Mouse (Mus musculus) liver, adult 2 months (tissue): ENCODE results near the gene Vegfc. TPM values are rescaled to one million over a fixed set of nuclear protein-coding genes. Genes with fewer than 3 reads are reported as not detected.

Source experiments
- DNase-seq: peaks from one replicate; pipeline ENCODE4 v3.0.0-alpha.2; 2011; ENCODE audit warnings: low read depth, low spot score; ENCODE audit errors: extremely low read depth
- H3K27ac ChIP-seq: fragments of 200-500 bp; replicated peaks from 2 replicates; pipeline ENCODE4 v1.5.1; 2012; ENCODE audit warnings: low read depth, mild to moderate bottlenecking, control low read depth, inconsistent platforms, low read length; ENCODE audit not compliant: insufficient read depth
- H3K27me3 ChIP-seq: fragments of 200-500 bp; 2 replicates; pipeline ENCODE4 v1.6.1; 2012; ENCODE audit warnings: mild to moderate bottlenecking, moderate library complexity, low read length, inconsistent platforms; ENCODE audit not compliant: control insufficient read depth, insufficient read depth
- H3K36me3 ChIP-seq: fragments of 200-500 bp; 2 replicates; pipeline ENCODE4 v1.6.1; 2012; ENCODE audit warnings: low read length, inconsistent platforms; ENCODE audit not compliant: control insufficient read depth, insufficient read depth
- H3K4me1 ChIP-seq: fragments of 200-500 bp; 2 replicates; pipeline ENCODE4 v1.6.1; 2011; ENCODE audit warnings: low read length; ENCODE audit not compliant: control insufficient read depth, insufficient read depth
- H3K4me3 ChIP-seq: fragments of 200-500 bp; 2 replicates; pipeline ENCODE4 v1.5.1; 2011; ENCODE audit warnings: low read depth, mild to moderate bottlenecking, control low read depth, low read length, moderate library complexity; ENCODE audit not compliant: insufficient read depth
- H3K79me2 ChIP-seq: fragments of 200-500 bp; 2 replicates; pipeline ENCODE4 v1.6.1; 2012; ENCODE audit warnings: inconsistent platforms, mild to moderate bottlenecking, low read length, moderate library complexity; ENCODE audit not compliant: control insufficient read depth, insufficient read depth
- H3K9ac ChIP-seq: fragments of 200-500 bp; 2 replicates; pipeline ENCODE4 v1.6.1; 2012; ENCODE audit warnings: low read depth, mild to moderate bottlenecking, control low read depth, inconsistent platforms, low read length
- CTCF ChIP-seq: fragments of 200-500 bp; IDR thresholded peaks from 2 replicates; pipeline ENCODE4 v1.5.1; 2011; ENCODE audit warnings: low read depth, low read length, control low read depth
- POLR2A ChIP-seq: fragments of 200-500 bp; IDR thresholded peaks from 2 replicates; pipeline ENCODE4 v1.6.1; 2011; ENCODE audit warnings: low read length, control low read depth; ENCODE audit not compliant: insufficient read depth; ENCODE audit errors: extremely low read depth
- WGBS: fragments of 180-500 bp; shearing (Covaris S2); methylation state at CpG from one replicate; pipeline ENCODE4 v1.1.7; 2018; 5-methylcytosine and 5-hydroxymethylcytosine counted together
- polyA plus RNA-seq: library from polyadenylated mRNA; depleted of rRNA; stranded (reverse); fragments of >200 nt; gene quantifications from 2 replicates; pipeline ENCODE4 v1.2.3, GENCODE M21; 2012
- total RNA-seq: library from RNA; depleted of rRNA; stranded (reverse); fragments of >200 nt; gene quantifications from 2 replicates; pipeline ENCODE4 v1.2.3, GENCODE M21; 2014

Vegfc gene
- total and polyA plus RNA-seq, 2 experiments: 1.1 to 2.5 TPM

DNA sequence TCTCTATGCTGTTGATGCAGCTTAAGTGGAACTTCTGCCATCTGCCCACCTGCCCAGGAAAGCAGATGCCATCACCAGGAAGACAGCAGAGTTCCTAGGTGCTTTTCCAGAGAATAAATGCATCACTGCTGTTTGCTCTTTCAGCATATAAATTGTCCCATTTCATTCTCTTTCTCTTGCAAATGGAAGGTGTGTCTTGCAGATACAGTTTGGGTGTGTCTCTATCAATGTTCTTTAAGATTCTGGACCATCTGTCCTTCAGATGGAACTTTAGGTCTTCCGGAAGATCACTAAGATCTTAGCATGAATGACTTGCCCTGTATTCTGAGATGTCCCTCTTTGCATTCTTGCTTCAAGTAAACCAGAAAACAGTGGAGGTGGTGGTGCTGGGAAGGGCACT is 1.1 kb upstream of the Vegfc start:
- WGBS: 83% methylated on average over 1 of the region's 1 CpGs
- no peaks in the 10 kb centered on the region; the same call in 1 of the 2 replicates for H3K79me2 ChIP-seq
- peaks cover 7% of the 10 kb centered on the region for H3K4me1 ChIP-seq
- H3K4me3 ChIP-seq: no peak overlapping the region
- no peaks in the 10 kb centered on the region for H3K36me3 ChIP-seq
- no peak overlapping the region for H3K9ac ChIP-seq
- no peaks in the 10 kb centered on the region for H3K27me3 ChIP-seq
- TF ChIP-seq CTCF (no peak), POLR2A (no peak)
- DNase-seq: no peak
- no peak overlapping the region for H3K27ac ChIP-seq

DNA sequence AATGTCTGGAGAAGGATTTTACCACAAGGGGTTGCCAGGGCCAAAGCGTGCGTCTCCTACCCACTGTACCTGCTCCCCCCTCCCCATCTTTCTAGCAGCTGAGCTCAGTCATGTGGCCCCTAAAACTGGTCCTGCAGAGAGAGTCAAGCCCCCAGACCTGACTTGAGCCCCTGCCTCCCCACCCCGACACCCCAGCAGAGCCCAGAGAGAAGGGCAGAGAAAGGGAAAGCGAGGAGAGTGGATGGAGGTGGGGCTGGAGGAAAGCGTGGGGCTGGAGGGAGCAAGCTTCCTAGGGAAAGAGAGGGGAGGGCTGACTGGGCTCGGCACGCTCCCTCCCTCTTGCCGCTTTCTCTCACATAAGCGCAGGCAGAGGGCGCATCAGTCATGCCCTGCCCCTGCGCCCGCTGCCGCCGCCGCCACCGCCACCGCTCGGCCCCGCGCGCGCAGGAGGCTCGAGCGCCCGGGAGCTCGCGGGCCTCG is 575 bp upstream of the Vegfc start:
- Histone ChIP-seq H3K27ac (no peak overlapping the region), H3K79me2 (no peaks in the 10 kb centered on the region; the same call in 1 of the 2 replicates), H3K4me3 (peak overlapping the region; percentile 87), H3K9ac (peak overlapping the region; percentile 87), H3K36me3 (no peaks in the 10 kb centered on the region), H3K27me3 (no peaks in the 10 kb centered on the region), H3K4me1 (peaks cover 7% of the 10 kb centered on the region)
- peak; percentile 65 for TF ChIP-seq CTCF
- TF ChIP-seq POLR2A: no peak
- WGBS: 2% methylated on average over 24 of the region's 28 CpGs
- peak; percentile 48 for DNase-seq

DNA sequence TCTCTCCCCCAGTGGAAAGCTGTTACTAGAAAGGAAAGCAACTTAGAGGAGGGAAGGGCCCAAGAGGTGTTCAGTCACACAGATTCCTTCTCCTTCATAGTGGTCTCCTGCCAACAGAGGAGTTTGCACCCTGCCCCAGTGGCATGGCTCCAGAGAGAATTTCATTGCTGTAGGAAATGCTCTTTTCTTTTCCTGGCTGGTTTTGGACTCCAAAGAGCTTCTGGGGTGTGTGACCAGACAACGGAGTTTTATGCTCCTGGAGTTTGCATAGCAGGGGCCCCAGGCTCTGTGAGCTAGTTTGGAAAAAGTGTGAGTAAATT is 675 bp downstream of the Vegfc start:
- TF ChIP-seq POLR2A: no peak
- TF ChIP-seq CTCF: no peak
- Histone ChIP-seq H3K27ac (peak overlapping the region; percentile 94), H3K9ac (peak overlapping the region; percentile 65), H3K79me2 (no peaks in the 10 kb centered on the region; the same call in 1 of the 2 replicates), H3K27me3 (no peaks in the 10 kb centered on the region), H3K4me3 (peak overlapping the region; percentile 87), H3K4me1 (peaks cover 7% of the 10 kb centered on the region), H3K36me3 (no peaks in the 10 kb centered on the region)
- WGBS: 0% methylated on average over 1 of the region's 1 CpGs
- DNase-seq: no peak

DNA sequence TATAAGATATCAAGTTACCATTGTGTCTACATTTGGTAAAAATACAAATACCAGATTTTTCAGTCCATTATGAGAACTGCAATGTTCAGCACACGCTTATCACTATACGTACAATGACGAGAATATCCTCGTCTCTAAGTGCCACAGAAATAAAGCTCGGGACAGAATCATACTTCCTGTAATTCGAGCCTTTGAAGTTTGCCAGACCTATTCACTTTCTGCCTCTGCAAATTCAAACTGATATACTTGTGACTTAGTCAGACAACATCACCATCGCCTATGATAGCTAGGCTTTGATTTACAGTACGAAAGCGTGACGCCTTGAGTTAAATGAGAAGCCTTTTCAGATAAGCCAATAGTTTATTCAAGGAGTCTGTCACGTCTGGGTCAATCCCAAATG is 1.6 kb downstream of the Vegfc start:
- peaks cover 7% of the 10 kb centered on the region for H3K4me1 ChIP-seq
- no peaks in the 10 kb centered on the region for H3K36me3 ChIP-seq
- H3K27me3 ChIP-seq: no peaks in the 10 kb centered on the region
- WGBS: 20% methylated on average over 11 of the region's 11 CpGs
- TF ChIP-seq POLR2A: no peak
- TF ChIP-seq CTCF: no peak
- no peaks in the 10 kb centered on the region; the same call in 1 of the 2 replicates for H3K79me2 ChIP-seq
- H3K9ac ChIP-seq: no peak overlapping the region
- H3K4me3 ChIP-seq: no peak overlapping the region
- DNase-seq: peak; percentile 12
- H3K27ac ChIP-seq: no peak overlapping the region

DNA sequence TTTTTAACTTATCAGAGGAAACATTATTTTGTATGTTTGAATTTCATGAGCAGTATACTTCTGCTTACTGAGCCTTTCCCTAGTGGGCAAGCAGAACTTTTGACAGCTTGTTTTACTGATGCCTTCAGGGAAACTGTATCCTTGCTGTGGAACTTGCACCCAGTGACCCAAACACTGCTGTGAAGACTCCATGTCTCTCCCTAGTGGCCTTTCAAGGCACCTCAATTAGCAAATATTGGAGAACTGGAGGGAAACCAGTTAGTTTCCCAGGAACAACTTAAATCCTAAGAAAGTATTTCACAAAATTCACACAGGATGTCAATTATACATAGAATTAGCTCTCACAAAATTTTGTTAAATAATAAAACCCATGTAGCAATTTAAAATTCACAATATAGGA is 2.2 kb downstream of the Vegfc start:
- DNase-seq: peak; percentile 45
- TF ChIP-seq POLR2A (no peak), CTCF (peak; percentile 19; the same call in 1 of the 2 replicates)
- Histone ChIP-seq H3K9ac (no peak overlapping the region), H3K36me3 (no peaks in the 10 kb centered on the region), H3K79me2 (no peaks in the 10 kb centered on the region; the same call in 1 of the 2 replicates), H3K4me1 (peaks cover 7% of the 10 kb centered on the region), H3K27ac (no peak overlapping the region), H3K4me3 (no peak overlapping the region), H3K27me3 (no peaks in the 10 kb centered on the region)

DNA sequence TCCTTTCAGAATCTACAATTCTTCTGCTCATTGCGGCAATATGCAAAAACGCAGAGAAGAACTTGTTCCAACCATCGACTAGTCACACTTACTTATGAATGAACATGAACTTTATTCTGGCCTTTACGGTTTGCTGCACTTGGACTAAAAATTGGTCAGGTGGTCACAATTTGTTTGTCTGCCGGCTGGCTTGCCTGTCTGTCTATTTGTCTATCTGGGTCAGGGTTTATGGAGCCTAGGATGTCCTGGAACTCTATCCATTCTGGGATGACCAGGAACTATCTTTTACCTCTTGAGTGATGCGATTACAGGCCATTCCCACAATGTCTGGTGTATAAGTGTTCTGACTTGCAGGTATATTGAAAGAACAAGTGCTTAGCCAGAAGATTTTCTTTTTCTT is 8.5 kb downstream of the Vegfc start:
- peak; percentile 87 for DNase-seq
- H3K36me3 ChIP-seq: no peaks in the 10 kb centered on the region
- no peaks in the 10 kb centered on the region for H3K27me3 ChIP-seq
- no peak overlapping the region for H3K9ac ChIP-seq
- peaks cover 6% of the 10 kb centered on the region; the same call in 1 of the 2 replicates for H3K4me1 ChIP-seq
- WGBS: 19% methylated on average over 6 of the region's 6 CpGs
- H3K79me2 ChIP-seq: no peaks in the 10 kb centered on the region; the same call in 1 of the 2 replicates
- H3K27ac ChIP-seq: no peak overlapping the region
- no peak overlapping the region for H3K4me3 ChIP-seq
- TF ChIP-seq CTCF (no peak), POLR2A (no peak)
